7 mouse cellular contexts compared by ENCODE assay signal in genomic region chr1:131963085-131963951, GRCm38 (mm10). TPM values are rescaled to one million over a fixed set of nuclear protein-coding genes. Genes with fewer than 3 reads are reported as not detected.
DNase-seq lines count a peak whose midpoint lies in the region; ATAC-seq and TF ChIP-seq lines count a peak whose summit lies in the region.

No protein-coding gene starts in this region.

- peak overlapping the region; percentile 64 for H3K9ac ChIP-seq in limb, embryonic 14.5 days (ENCODE audit: low read depth, low read length, severe bottlenecking)
- peak overlapping the region; percentile 62 for H3K9ac ChIP-seq in neural tube, embryonic 15.5 days (replicated peaks)

- H3K9me3 ChIP-seq in limb, embryonic 14.5 days (ENCODE audit: control insufficient read depth, low read length): no peaks in the 10 kb centered on the region
- H3K9me3 ChIP-seq in neural tube, embryonic 15.5 days (replicated peaks): no peaks in the 10 kb centered on the region

- peak overlapping the region; percentile 99 for H3K4me2 ChIP-seq in limb, embryonic 14.5 days (replicated peaks; ENCODE audit: low read depth, low read length, severe bottlenecking)
- peak overlapping the region; percentile 100 for H3K4me2 ChIP-seq in neural tube, embryonic 15.5 days

- WGBS in limb, embryonic 14.5 days: under 1% methylated on average over 51 of the region's 76 CpGs
- WGBS in neural tube, embryonic 15.5 days: under 1% methylated on average over 76 of the region's 76 CpGs

- DNase-seq in thymus, postnatal 0 days (ENCODE audit: low spot score): peak; percentile 32
- no peak for DNase-seq in thymus, adult 18-20 months
- DNase-seq in heart, postnatal 25 days (ENCODE audit: low spot score): peak; percentile 16
- peak; percentile 10 for DNase-seq in limb, embryonic 14.5 days (ENCODE audit: low spot score)
- DNase-seq in left cerebral cortex, postnatal 10 days (ENCODE audit: extremely low spot score in 1 of 2, low spot score in 2 of 2): no peak

- peaks cover 29% of the 10 kb centered on the region for H3K27me3 ChIP-seq in limb, embryonic 14.5 days (ENCODE audit: control insufficient read depth, insufficient read depth, low read length)
- peaks cover 19% of the 10 kb centered on the region for H3K27me3 ChIP-seq in neural tube, embryonic 15.5 days (replicated peaks)

- no peaks in the 10 kb centered on the region for H3K36me3 ChIP-seq in limb, embryonic 14.5 days (ENCODE audit: control insufficient read depth, insufficient read depth, low read length)
- H3K36me3 ChIP-seq in neural tube, embryonic 15.5 days: no peaks in the 10 kb centered on the region

- peaks cover 2% of the 10 kb centered on the region; the same call in 1 of the 2 replicates for H3K4me1 ChIP-seq in cortical plate, adult 2 months (ENCODE audit: control insufficient read depth, insufficient read depth, low read length)
- peaks cover 9% of the 10 kb centered on the region; the same call in 1 of the 2 replicates for H3K4me1 ChIP-seq in limb, embryonic 14.5 days (ENCODE audit: control insufficient read depth, insufficient read depth, low read length)
- H3K4me1 ChIP-seq in neural tube, embryonic 15.5 days: peaks cover 20% of the 10 kb centered on the region

- peak; percentile 61 for ATAC-seq in limb, embryonic 14.5 days (ENCODE audit: low FRiP score, low read depth)
- ATAC-seq in neural tube, embryonic 15.5 days (ENCODE audit: low FRiP score): peak; percentile 82

- no peak overlapping the region for H3K27ac ChIP-seq in cortical plate, adult 2 months (ENCODE audit: insufficient read depth, low read length)
- H3K27ac ChIP-seq in limb, embryonic 14.5 days (replicated peaks; ENCODE audit: low read depth, low read length): no peak overlapping the region
- H3K27ac ChIP-seq in neural tube, embryonic 15.5 days (replicated peaks): no peak overlapping the region

- peak overlapping the region; percentile 40 for H3K4me3 ChIP-seq in cortical plate, adult 2 months (ENCODE audit: insufficient read depth, low read length)
- peak overlapping the region; percentile 73 for H3K4me3 ChIP-seq in limb, embryonic 14.5 days (replicated peaks; ENCODE audit: low read length)
- H3K4me3 ChIP-seq in neural tube, embryonic 15.5 days (replicated peaks): peak overlapping the region; percentile 82

- intact Hi-C loops in heart, postnatal 25 days (cut with DNase I): no loop called here
- intact Hi-C loops in left cerebral cortex, postnatal 10 days (cut with DNase I): no loop called here

- no peak for TF ChIP-seq CTCF in cortical plate, adult 2 months (IDR thresholded peaks at IDR 0.05; ENCODE audit: extremely low read depth, insufficient read depth, low read length)

- TF ChIP-seq POLR2A in cortical plate, adult 2 months (IDR thresholded peaks at IDR 0.05; ENCODE audit: extremely low read depth, insufficient read depth, low read length): no peak
- no peak for TF ChIP-seq POLR2A in limb, embryonic 14.5 days (IDR thresholded peaks at IDR 0.05; ENCODE audit: borderline replicate concordance, extremely low read depth, insufficient read depth, insufficient read length)

RNA-seq across cellular contexts. Expression of gene Slc45a3, which starts 0.6 kb away (rescaled TPM):
- polyA plus RNA-seq in thymus, postnatal 0 days (2015; fragmentation: Nextera tagmentation; extraction: Ambion mirVana): 2.7 and 3.0 TPM in 2 replicates
- polyA plus RNA-seq in cortical plate, adult 2 months (2012; rRNA removed): 1.6 and 2.0 TPM in 2 replicates
- 1 to 10 TPM; 3.8 to 5.2 TPM for total RNA-seq in heart, postnatal 25 days (2021)
- polyA plus RNA-seq in limb, embryonic 14.5 days (2012; rRNA removed): 9.9 and 13.1 TPM in 2 replicates
- 10.5 and 11.1 TPM in 2 replicates for polyA plus RNA-seq in limb, embryonic 14.5 days (2014; fragmentation: Nextera tagmentation; extraction: Ambion mirVana)
- 2.0 and 3.0 TPM in 2 replicates for polyA plus RNA-seq in neural tube, embryonic 15.5 days (2015; fragmentation: Nextera tagmentation; extraction: Ambion mirVana)
- total RNA-seq in left cerebral cortex, postnatal 10 days (2021): under 1 TPM; 0.43 to 0.64 TPM

RNA-seq across cellular contexts. Expression of gene Elk4, which starts 44.1 kb away (rescaled TPM):
- polyA plus RNA-seq in thymus, postnatal 0 days (2015; fragmentation: Nextera tagmentation; extraction: Ambion mirVana): 43.2 and 56.0 TPM in 2 replicates
- polyA plus RNA-seq in cortical plate, adult 2 months (2012; rRNA removed): 20.1 and 20.3 TPM in 2 replicates
- 10 to 100 TPM; 87.2 to 87.5 TPM for total RNA-seq in heart, postnatal 25 days (2021)
- polyA plus RNA-seq in limb, embryonic 14.5 days (2012; rRNA removed): 26.8 and 30.0 TPM in 2 replicates
- polyA plus RNA-seq in limb, embryonic 14.5 days (2014; fragmentation: Nextera tagmentation; extraction: Ambion mirVana): 36.6 and 38.8 TPM in 2 replicates
- 8.0 and 15.4 TPM in 2 replicates for polyA plus RNA-seq in neural tube, embryonic 15.5 days (2015; fragmentation: Nextera tagmentation; extraction: Ambion mirVana)
- 10 to 100 TPM; 51.9 to 61.5 TPM for total RNA-seq in left cerebral cortex, postnatal 10 days (2021)

RNA-seq across cellular contexts. Expression of gene Nucks1, which starts 53.0 kb away (rescaled TPM):
- polyA plus RNA-seq in thymus, postnatal 0 days (2015; fragmentation: Nextera tagmentation; extraction: Ambion mirVana): 80.4 and 102 TPM in 2 replicates
- 51.4 and 52.2 TPM in 2 replicates for polyA plus RNA-seq in cortical plate, adult 2 months (2012; rRNA removed)
- 10 to 100 TPM; 58.4 to 59.1 TPM for total RNA-seq in heart, postnatal 25 days (2021)
- 68.0 and 68.4 TPM in 2 replicates for polyA plus RNA-seq in limb, embryonic 14.5 days (2012; rRNA removed)
- polyA plus RNA-seq in limb, embryonic 14.5 days (2014; fragmentation: Nextera tagmentation; extraction: Ambion mirVana): 52.0 and 53.9 TPM in 2 replicates
- polyA plus RNA-seq in neural tube, embryonic 15.5 days (2015; fragmentation: Nextera tagmentation; extraction: Ambion mirVana): 44.3 and 52.4 TPM in 2 replicates
- total RNA-seq in left cerebral cortex, postnatal 10 days (2021): 100 to 1,000 TPM; 204 to 210 TPM

Comparison
In these comparisons a context has a peak if more than half of its experiments do, and no peak if none do; other contexts are left out.
1. DNase-seq: peak in thymus, postnatal 0 days (single experiment), heart, postnatal 25 days (single experiment) and limb, embryonic 14.5 days (single experiment); none in thymus, adult 18-20 months (0 of 2) and left cerebral cortex, postnatal 10 days (0 of 2).
2. Peak in every context shown above with its lines, with median percentiles within 50 percentile points of each other: H3K4me3 ChIP-seq.